Comparison of ENCODE assay signal across 30 mouse cellular contexts in genomic region chr7:141210606-141211131, GRCm38 (mm10). TPM values are rescaled to one million over a fixed set of nuclear protein-coding genes. Genes with fewer than 3 reads are reported as not detected.
DNase-seq lines count a peak whose midpoint lies in the region; ATAC-seq and TF ChIP-seq lines count a peak whose summit lies in the region.
"Had no signal": no experiment of that assay in that cellular context is flagged by ENCODE, and none has a peak within 500 bp of the region (broad histone marks: within the 10 kb centered on the region; RNA-seq: fewer than 3 reads in every experiment).

No protein-coding gene starts in this region.

- TF ChIP-seq EP300 in liver, embryonic 14.5 days (IDR thresholded peaks at IDR 0.05; ENCODE audit: low read depth) = no peak

- no peak for TF ChIP-seq CTCF in liver, embryonic 14.5 days (IDR thresholded peaks at IDR 0.05; ENCODE audit: low read depth)

- ATAC-seq in liver, embryonic 14.5 days (ENCODE audit: insufficient read depth) = no peak
- ATAC-seq: CD4-positive, CD25-positive, alpha-beta regulatory T cell, adult 4 months; hindbrain, postnatal 0 days; intestine, embryonic 16.5 days; lung, postnatal 0 days; midbrain, embryonic 16.5 days had no signal

- H3K4me3 ChIP-seq in heart, embryonic 10.5 days = no peak overlapping the region
- no peak overlapping the region for H3K4me3 ChIP-seq in liver, embryonic 14.5 days (ENCODE audit: insufficient read depth in 1 of 2, low read depth in 2 of 2, low read length in 2 of 2)
- H3K4me3 ChIP-seq in embryonic facial prominence, embryonic 10.5 days = no peak overlapping the region
- no peak overlapping the region for H3K4me3 ChIP-seq in limb, embryonic 10.5 days
- H3K4me3 ChIP-seq: forebrain, embryonic 12.5 days; heart, adult 2 months; heart, embryonic 13.5 days; limb, embryonic 12.5 days; megakaryocyte, embryonic 14.5 days; neural tube, embryonic 12.5 days; stomach, embryonic 15.5 days had no signal

- intact Hi-C loops in heart, postnatal 14 days (cut with DNase I) = no loop called here

- no peaks in the 10 kb centered on the region for H3K9me3 ChIP-seq in heart, embryonic 10.5 days
- H3K9me3 ChIP-seq in liver, embryonic 14.5 days (ENCODE audit: control insufficient read depth, low read length) = no peaks in the 10 kb centered on the region
- H3K9me3 ChIP-seq in embryonic facial prominence, embryonic 10.5 days = no peaks in the 10 kb centered on the region
- no peaks in the 10 kb centered on the region for H3K9me3 ChIP-seq in limb, embryonic 10.5 days (replicated peaks)
- H3K9me3 ChIP-seq: forebrain, embryonic 12.5 days; heart, embryonic 13.5 days; limb, embryonic 12.5 days; megakaryocyte, embryonic 14.5 days; neural tube, embryonic 12.5 days; stomach, embryonic 15.5 days had no signal

- H3K9ac ChIP-seq in liver, embryonic 14.5 days (replicated peaks) = no peak overlapping the region; the same call in none of the 2 replicates
- H3K9ac ChIP-seq: forebrain, embryonic 12.5 days; heart, embryonic 13.5 days; limb, embryonic 12.5 days; neural tube, embryonic 12.5 days; stomach, embryonic 15.5 days had no signal

- peaks cover 16% of the 10 kb centered on the region; the same call in 1 of the 2 replicates for H3K27me3 ChIP-seq in heart, embryonic 10.5 days (ENCODE audit: insufficient read depth, poor library complexity, severe bottlenecking)
- no peaks in the 10 kb centered on the region for H3K27me3 ChIP-seq in liver, embryonic 14.5 days (ENCODE audit: control insufficient read depth, insufficient read depth, low read length)
- H3K27me3 ChIP-seq in embryonic facial prominence, embryonic 10.5 days (replicated peaks; ENCODE audit: low read depth, poor library complexity, severe bottlenecking) = no peaks in the 10 kb centered on the region
- H3K27me3 ChIP-seq in limb, embryonic 10.5 days (ENCODE audit: low read depth, poor library complexity, severe bottlenecking) = no peaks in the 10 kb centered on the region
- H3K27me3 ChIP-seq: forebrain, embryonic 12.5 days; limb, embryonic 12.5 days; neural tube, embryonic 12.5 days; stomach, embryonic 15.5 days had no signal

- 82% methylated on average over 14 of the region's 14 CpGs for WGBS in heart, embryonic 10.5 days
- 84% methylated on average over 14 of the region's 14 CpGs for WGBS in liver, embryonic 14.5 days (ENCODE audit: insufficient replicate concordance)
- 82% methylated on average over 14 of the region's 14 CpGs for WGBS in embryonic facial prominence, embryonic 10.5 days
- 89% methylated on average over 14 of the region's 14 CpGs for WGBS in limb, embryonic 10.5 days

- DNase-seq in heart, embryonic 10.5 days (ENCODE audit: low spot score) = no peak
- no peak for DNase-seq in heart, postnatal 14 days
- DNase-seq in liver, embryonic 14.5 days (ENCODE audit: low read depth in 3 of 3, low spot score in 3 of 3) = no peak
- no peak for DNase-seq in liver
- DNase-seq in embryonic facial prominence, embryonic 10.5 days (ENCODE audit: low spot score) = no peak
- no peak for DNase-seq in limb, embryonic 10.5 days (ENCODE audit: low spot score)
- no peak for DNase-seq in right cerebral cortex, postnatal 36 days (ENCODE audit: low spot score in 2 of 2)
- DNase-seq: adrenal gland, postnatal 14 days; cerebellum, adult 11 months; cerebellum, adult 9-11 months; embryo, embryonic 11 days; gastrocnemius, postnatal 25 days; heart, adult 2 months; heart, postnatal 10 days; kidney, adult 9 months; kidney, postnatal 10 days; layer of hippocampus, postnatal 36 days; lung, adult 18-20 months had no signal

- no peaks in the 10 kb centered on the region for H3K36me3 ChIP-seq in heart, embryonic 10.5 days
- no peaks in the 10 kb centered on the region for H3K36me3 ChIP-seq in liver, embryonic 14.5 days (replicated peaks; ENCODE audit: control insufficient read depth, insufficient read depth, low read depth)
- peaks cover 5% of the 10 kb centered on the region; the same call in 1 of the 2 replicates for H3K36me3 ChIP-seq in embryonic facial prominence, embryonic 10.5 days (replicated peaks)
- H3K36me3 ChIP-seq in limb, embryonic 10.5 days = no peaks in the 10 kb centered on the region
- H3K36me3 ChIP-seq: forebrain, embryonic 12.5 days; heart, embryonic 13.5 days; neural tube, embryonic 12.5 days; stomach, embryonic 15.5 days had no signal

- H3K4me1 ChIP-seq in heart, embryonic 10.5 days = peaks cover 27% of the 10 kb centered on the region
- H3K4me1 ChIP-seq in liver, embryonic 14.5 days (replicated peaks; ENCODE audit: control insufficient read depth in 2 of 2, insufficient read depth in 2 of 2, low read length in 1 of 2) = peaks cover 53 to 70% of the 10 kb centered on the region in 2 experiments
- H3K4me1 ChIP-seq in embryonic facial prominence, embryonic 10.5 days = peaks cover 32% of the 10 kb centered on the region
- H3K4me1 ChIP-seq in limb, embryonic 10.5 days = peaks cover 22% of the 10 kb centered on the region

- H3K4me2 ChIP-seq in liver, embryonic 14.5 days (ENCODE audit: low read depth) = no peak overlapping the region
- H3K4me2 ChIP-seq: forebrain, embryonic 12.5 days; heart, embryonic 13.5 days; limb, embryonic 12.5 days; neural tube, embryonic 12.5 days; stomach, embryonic 15.5 days had no signal

- H3K27ac ChIP-seq in heart, embryonic 10.5 days = peak overlapping the region; percentile 24
- H3K27ac ChIP-seq in liver, embryonic 14.5 days = peak overlapping the region; percentile 83
- peak overlapping the region; percentile 52; the same call in 1 of the 2 replicates for H3K27ac ChIP-seq in embryonic facial prominence, embryonic 10.5 days (replicated peaks)
- 0 out of 2 replicates have a peak overlapping the region, but pooled peaks have one; percentile 16 for H3K27ac ChIP-seq in limb, embryonic 10.5 days
- H3K27ac ChIP-seq: forebrain, embryonic 12.5 days; heart, adult 2 months; heart, embryonic 13.5 days; hindbrain, postnatal 0 days; limb, embryonic 12.5 days; neural tube, embryonic 12.5 days; stomach, embryonic 15.5 days had no signal

RNA-seq across cellular contexts. Expression of gene Lmntd2, which starts 3.2 kb away (rescaled TPM):
- polyA plus RNA-seq in heart, embryonic 10.5 days (2016; fragmentation: Nextera tagmentation; extraction: Ambion mirVana) = 1.4 and 2.1 TPM in 2 replicates
- total RNA-seq in heart, postnatal 14 days (2021) = not detected
- 2.0 and 2.3 TPM in 2 replicates for polyA plus RNA-seq in liver, embryonic 14.5 days (2012; rRNA removed)
- 0.25 and 0.66 TPM in 2 replicates for polyA plus RNA-seq in liver, embryonic 14.5 days (2014; fragmentation: Nextera tagmentation; extraction: Ambion mirVana)
- polyA plus RNA-seq in embryonic facial prominence, embryonic 10.5 days (2016; fragmentation: Nextera tagmentation; extraction: Ambion mirVana) = 4.9 and 5.3 TPM in 2 replicates
- polyA plus RNA-seq in limb, embryonic 10.5 days (2016; fragmentation: Nextera tagmentation; extraction: Ambion mirVana) = 3.5 and 4.5 TPM in 2 replicates
- total RNA-seq: gastrocnemius, postnatal 25 days; heart, adult 2 months; heart, postnatal 10 days; hindbrain, postnatal 0 days; layer of hippocampus, postnatal 36 days; left cerebral cortex, postnatal 14 days had no signal

RNA-seq across cellular contexts. Expression of gene Rassf7, which starts 5.0 kb away (rescaled TPM):
- 22.6 and 41.4 TPM in 2 replicates for polyA plus RNA-seq in heart, embryonic 10.5 days (2016; fragmentation: Nextera tagmentation; extraction: Ambion mirVana)
- total RNA-seq in heart, postnatal 14 days (2021) = 1 to 10 TPM; 1.2 to 1.5 TPM
- 21.6 and 28.3 TPM in 2 replicates for polyA plus RNA-seq in liver, embryonic 14.5 days (2012; rRNA removed)
- 16.8 and 22.4 TPM in 2 replicates for polyA plus RNA-seq in liver, embryonic 14.5 days (2014; fragmentation: Nextera tagmentation; extraction: Ambion mirVana)
- 54.5 and 56.0 TPM in 2 replicates for polyA plus RNA-seq in embryonic facial prominence, embryonic 10.5 days (2016; fragmentation: Nextera tagmentation; extraction: Ambion mirVana)
- polyA plus RNA-seq in limb, embryonic 10.5 days (2016; fragmentation: Nextera tagmentation; extraction: Ambion mirVana) = 44.7 and 53.5 TPM in 2 replicates

RNA-seq across cellular contexts. Expression of gene Lrrc56, which starts 16.7 kb away (rescaled TPM):
- polyA plus RNA-seq in heart, embryonic 10.5 days (2016; fragmentation: Nextera tagmentation; extraction: Ambion mirVana) = 3.3 and 6.7 TPM in 2 replicates
- 1 to 10 TPM; 2.6 to 3.6 TPM for total RNA-seq in heart, postnatal 14 days (2021)
- polyA plus RNA-seq in liver, embryonic 14.5 days (2012; rRNA removed) = 15.3 and 20.3 TPM in 2 replicates
- 10.4 and 10.9 TPM in 2 replicates for polyA plus RNA-seq in liver, embryonic 14.5 days (2014; fragmentation: Nextera tagmentation; extraction: Ambion mirVana)
- 15.1 and 18.1 TPM in 2 replicates for polyA plus RNA-seq in embryonic facial prominence, embryonic 10.5 days (2016; fragmentation: Nextera tagmentation; extraction: Ambion mirVana)
- 14.0 and 21.8 TPM in 2 replicates for polyA plus RNA-seq in limb, embryonic 10.5 days (2016; fragmentation: Nextera tagmentation; extraction: Ambion mirVana)

RNA-seq across cellular contexts. Expression of gene Hras, which starts 16.9 kb away (rescaled TPM):
- 89.6 and 92.6 TPM in 2 replicates for polyA plus RNA-seq in heart, embryonic 10.5 days (2016; fragmentation: Nextera tagmentation; extraction: Ambion mirVana)
- 100 to 1,000 TPM; 101 to 104 TPM for total RNA-seq in heart, postnatal 14 days (2021)
- 50.8 and 66.8 TPM in 2 replicates for polyA plus RNA-seq in liver, embryonic 14.5 days (2012; rRNA removed)
- 84.4 and 102 TPM in 2 replicates for polyA plus RNA-seq in liver, embryonic 14.5 days (2014; fragmentation: Nextera tagmentation; extraction: Ambion mirVana)
- polyA plus RNA-seq in embryonic facial prominence, embryonic 10.5 days (2016; fragmentation: Nextera tagmentation; extraction: Ambion mirVana) = 94.3 and 94.9 TPM in 2 replicates
- 101 and 104 TPM in 2 replicates for polyA plus RNA-seq in limb, embryonic 10.5 days (2016; fragmentation: Nextera tagmentation; extraction: Ambion mirVana)

RNA-seq across cellular contexts. Expression of gene Phrf1, which starts 17.9 kb away (rescaled TPM):
- polyA plus RNA-seq in heart, embryonic 10.5 days (2016; fragmentation: Nextera tagmentation; extraction: Ambion mirVana) = 73.5 and 84.7 TPM in 2 replicates
- 10 to 100 TPM; 43.4 to 44.3 TPM for total RNA-seq in heart, postnatal 14 days (2021)
- polyA plus RNA-seq in liver, embryonic 14.5 days (2012; rRNA removed) = 10.4 and 14.1 TPM in 2 replicates
- 25.7 and 28.3 TPM in 2 replicates for polyA plus RNA-seq in liver, embryonic 14.5 days (2014; fragmentation: Nextera tagmentation; extraction: Ambion mirVana)
- 114 and 124 TPM in 2 replicates for polyA plus RNA-seq in embryonic facial prominence, embryonic 10.5 days (2016; fragmentation: Nextera tagmentation; extraction: Ambion mirVana)
- 121 and 131 TPM in 2 replicates for polyA plus RNA-seq in limb, embryonic 10.5 days (2016; fragmentation: Nextera tagmentation; extraction: Ambion mirVana)

Comparison
In these comparisons a context has a peak if more than half of its experiments do, and no peak if none do; other contexts are left out.
1. H3K27ac ChIP-seq: peak in every context shown above with its lines; median percentile 83 in liver, embryonic 14.5 days; 52 in embryonic facial prominence, embryonic 10.5 days; 24 in heart, embryonic 10.5 days; 16 in limb, embryonic 10.5 days.